Mouse (Mus musculus): Measurements from ENCODE around the gene Trim14.

DNA sequence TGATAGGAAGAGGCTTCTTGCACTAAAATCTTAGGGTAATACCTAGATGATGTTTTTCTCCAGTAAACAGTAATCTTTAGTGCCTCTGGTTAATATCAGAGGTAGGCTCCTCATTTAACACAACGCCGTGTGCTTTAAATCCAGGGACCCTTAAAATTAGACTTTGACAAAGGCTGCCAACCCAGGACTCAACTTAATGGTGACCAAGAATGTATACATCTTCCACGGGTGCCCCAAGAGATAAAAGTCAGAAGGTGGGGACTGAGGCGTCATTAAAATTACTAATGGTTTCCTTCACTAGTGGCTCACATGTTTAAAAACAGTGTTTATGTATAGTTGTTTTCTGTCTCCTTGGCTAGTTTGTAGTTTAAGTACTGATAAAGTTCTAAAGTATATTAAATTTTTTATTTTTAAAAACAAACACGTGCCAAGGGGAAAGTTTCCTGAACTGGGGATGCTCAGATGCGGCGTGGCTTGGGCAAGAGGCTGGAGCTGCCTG is 85.9 kb downstream of the Trim14 start:
- TF ChIP-seq CTCF (IDR thresholded peaks at IDR 0.05; ENCODE audit: low read depth) (no peak), EP300 (IDR thresholded peaks at IDR 0.05; ENCODE audit: low read depth) (no peak)
